Mouse (Mus musculus) myocyte (in vitro differentiated cells): ENCODE data around the gene Med24. TPM values are rescaled to one million over a fixed set of nuclear protein-coding genes. Genes with fewer than 3 reads are reported as not detected.

Source experiments
- H3K27me3 ChIP-seq: one replicate; pipeline ENCODE4 v1.6.1; 2011; ENCODE audit not compliant: control insufficient read depth, insufficient read depth, insufficient read length
- H3K36me3 ChIP-seq: one replicate; pipeline ENCODE4 v1.6.1; 2011; ENCODE audit not compliant: control insufficient read depth, insufficient read depth
- H3K4me2 ChIP-seq: one replicate; pipeline ENCODE4 v1.6.1; 2011; ENCODE audit warnings: low read depth, control low read depth
- H3K4me3 ChIP-seq: one replicate; pipeline ENCODE4 v1.5.1; 2011; ENCODE audit warnings: mild to moderate bottlenecking, control low read depth, moderate library complexity
- H3K79me2 ChIP-seq: one replicate; pipeline ENCODE4 v1.6.1; 2011; ENCODE audit not compliant: control insufficient read depth, insufficient read depth
- H3ac ChIP-seq: one replicate; pipeline ENCODE4 v1.6.1; 2011; ENCODE audit not compliant: control insufficient read depth, insufficient read length
- CEBPB ChIP-seq: IDR thresholded peaks from 2 replicates; pipeline ENCODE4 v1.6.1; 2011; ENCODE audit warnings: mild to moderate bottlenecking, moderate library complexity; ENCODE audit not compliant: poor library complexity, insufficient read depth, severe bottlenecking
- E2F4 ChIP-seq: IDR thresholded peaks from one replicate; pipeline ENCODE4 v1.6.1; 2011; ENCODE audit warnings: mild to moderate bottlenecking, control low read depth, moderate library complexity; ENCODE audit not compliant: insufficient read depth
- MAX ChIP-seq: IDR thresholded peaks from one replicate; pipeline ENCODE4 v1.6.1; 2011; ENCODE audit warnings: low read depth, mild to moderate bottlenecking, control low read depth
- MYOD1 ChIP-seq, 3 experiments: IDR thresholded peaks; one replicate each; pipeline ENCODE4 v1.6.1; 2011; ENCODE audit warnings: control low read depth in 2 of 3, low read depth in 2 of 3, mild to moderate bottlenecking in 2 of 3, moderate library complexity in 1 of 3; ENCODE audit not compliant: insufficient read length in 2 of 3, control insufficient read depth in 1 of 3
- MYOG ChIP-seq, 3 experiments: IDR thresholded peaks; one replicate each; pipeline ENCODE4 v1.6.1; 2011; ENCODE audit warnings: control low read depth in 2 of 3, low read depth in 2 of 3, mild to moderate bottlenecking in 2 of 3; ENCODE audit not compliant: insufficient read length in 2 of 3, control insufficient read depth in 1 of 3, insufficient read depth in 1 of 3
- POLR2A ChIP-seq: IDR thresholded peaks from one replicate; pipeline ENCODE4 v1.6.1; 2011; ENCODE audit warnings: low read depth, mild to moderate bottlenecking, control low read depth, moderate library complexity; ENCODE audit not compliant: insufficient read length
- POLR2AphosphoS2 ChIP-seq: IDR thresholded peaks from one replicate; pipeline ENCODE4 v1.6.1; 2011; ENCODE audit warnings: low read depth, control low read depth; ENCODE audit not compliant: insufficient read length
- REST ChIP-seq: IDR thresholded peaks from one replicate; pipeline ENCODE4 v1.6.1; 2011; ENCODE audit warnings: mild to moderate bottlenecking, control low read depth, moderate library complexity; ENCODE audit not compliant: insufficient read depth, insufficient read length
- SRF ChIP-seq: IDR thresholded peaks from one replicate; pipeline ENCODE4 v1.6.1; 2011; ENCODE audit warnings: low read depth; ENCODE audit not compliant: control insufficient read depth, insufficient read length
- TCF12 ChIP-seq: IDR thresholded peaks from one replicate; pipeline ENCODE4 v1.6.1; 2011; ENCODE audit warnings: mild to moderate bottlenecking, control low read depth; ENCODE audit not compliant: poor library complexity, insufficient read depth, severe bottlenecking
- TCF3 ChIP-seq: IDR thresholded peaks from one replicate; pipeline ENCODE4 v1.6.1; 2011; ENCODE audit warnings: low read depth, control low read depth; ENCODE audit not compliant: insufficient read length
- USF1 ChIP-seq: IDR thresholded peaks from one replicate; pipeline ENCODE4 v1.6.1; 2011; ENCODE audit warnings: low read depth, mild to moderate bottlenecking, control low read depth, moderate library complexity
- polyA plus RNA-seq: library from polyadenylated mRNA; unstranded; fragments of >200 nt; fragmentation: generic; extraction: Trizol; gene quantifications from one replicate; pipeline ENCODE4 v1.2.1, GENCODE M21; 2012; ENCODE audit warnings: missing spikeins

Med24 gene
- polyA plus RNA-seq, 1 experiment, result 32.5 TPM

- H3K36me3 ChIP-seq, result peaks cover 7% of the 10 kb centered on the region
Observed at GRCm38 (mm10) chr11:98755726-98756380, 26.6 kb upstream of the Med24 start.

GRCm38 (mm10) chr11:98754621-98755181, 25.5 kb upstream of the Med24 start:
- Histone ChIP-seq H3K4me3 (no peak overlapping the region), H3K79me2 (peaks cover 10% of the 10 kb centered on the region), H3ac (no peak overlapping the region), H3K36me3 (peaks cover 7% of the 10 kb centered on the region), H3K4me2 (peak overlapping the region; percentile 57), H3K27me3 (no peaks in the 10 kb centered on the region)
- TF ChIP-seq MYOG (IDR thresholded peaks at IDR 0.05; ENCODE audit: control insufficient read depth in 1 of 3, insufficient read depth in 1 of 3, insufficient read length in 2 of 3, low read depth in 2 of 3) (peak in 1 of 3 experiments; percentile 14), POLR2AphosphoS2 (no peak), MYOD1 (IDR thresholded peaks at IDR 0.05; ENCODE audit: control insufficient read depth in 1 of 3, insufficient read length in 2 of 3, low read depth in 2 of 3) (no peak), USF1 (peak; percentile 53), POLR2A (peak; percentile 39)

More at GRCm38 (mm10) chr11:98755726-98756380, 26.6 kb upstream of the Med24 start:
- no peak overlapping the region for H3K4me2 ChIP-seq
- TF ChIP-seq TCF3 (no peak), POLR2A (no peak), MYOD1 (IDR thresholded peaks at IDR 0.05; ENCODE audit: control insufficient read depth in 1 of 3, insufficient read length in 2 of 3, low read depth in 2 of 3) (no peak)
- no peak overlapping the region for H3K4me3 ChIP-seq
- no peak overlapping the region for H3ac ChIP-seq
- H3K27me3 ChIP-seq, result no peaks in the 10 kb centered on the region
- H3K79me2 ChIP-seq, result peaks cover 4% of the 10 kb centered on the region

GRCm38 (mm10) chr11:98754151-98754620, 25.0 kb upstream of the Med24 start:
- Histone ChIP-seq H3K4me2 (peak overlapping the region; percentile 57), H3K36me3 (peaks cover 7% of the 10 kb centered on the region), H3K4me3 (no peak overlapping the region), H3ac (no peak overlapping the region), H3K79me2 (peaks cover 15% of the 10 kb centered on the region), H3K27me3 (no peaks in the 10 kb centered on the region)
- TF ChIP-seq REST (no peak), USF1 (no peak), POLR2AphosphoS2 (peak; percentile 52), POLR2A (peak; percentile 46), SRF (no peak)

- no peak overlapping the region for H3K4me2 ChIP-seq
- no peaks in the 10 kb centered on the region for H3K27me3 ChIP-seq
- no peak overlapping the region for H3K4me3 ChIP-seq
- peaks cover 17% of the 10 kb centered on the region for H3K79me2 ChIP-seq
- H3K36me3 ChIP-seq, result peaks cover 7% of the 10 kb centered on the region
- no peak for TF ChIP-seq E2F4
- TF ChIP-seq SRF, result no peak
- no peak for TF ChIP-seq MYOG (IDR thresholded peaks at IDR 0.05; ENCODE audit: control insufficient read depth in 1 of 3, insufficient read depth in 1 of 3, insufficient read length in 2 of 3, low read depth in 2 of 3)
- TF ChIP-seq CEBPB, result no peak
- H3ac ChIP-seq, result no peak overlapping the region
Observed at GRCm38 (mm10) chr11:98753264-98753663, 24.0 kb upstream of the Med24 start.

GRCm38 (mm10) chr11:98752562-98753140, 23.4 kb upstream of the Med24 start:
- Histone ChIP-seq H3ac (no peak overlapping the region), H3K27me3 (no peaks in the 10 kb centered on the region), H3K36me3 (peaks cover 7% of the 10 kb centered on the region), H3K79me2 (peaks cover 17% of the 10 kb centered on the region), H3K4me2 (no peak overlapping the region), H3K4me3 (no peak overlapping the region)
- no peak for TF ChIP-seq USF1
- no peak for TF ChIP-seq REST
- no peak for TF ChIP-seq E2F4
- TF ChIP-seq POLR2A, result no peak
- no peak for TF ChIP-seq CEBPB
- no peak for TF ChIP-seq SRF
- no peak for TF ChIP-seq MYOG (IDR thresholded peaks at IDR 0.05; ENCODE audit: control insufficient read depth in 1 of 3, insufficient read depth in 1 of 3, insufficient read length in 2 of 3, low read depth in 2 of 3)
- no peak for TF ChIP-seq TCF3
- no peak for TF ChIP-seq MAX
- no peak for TF ChIP-seq TCF12
- TF ChIP-seq POLR2AphosphoS2, result no peak
- TF ChIP-seq MYOD1 (IDR thresholded peaks at IDR 0.05; ENCODE audit: control insufficient read depth in 1 of 3, insufficient read length in 2 of 3, low read depth in 2 of 3), result no peak
